Mouse (Mus musculus) inflammation-experienced regulatory T-cells, adult 6 months (primary cell): ENCODE results near the gene Sav1. TPM values are rescaled to one million over a fixed set of nuclear protein-coding genes. Genes with fewer than 3 reads are reported as not detected.
A peak's percentile ranks its signal among the peaks of the same experiment; 100 is the strongest.

Experiments
- ATAC-seq: one replicate; pipeline ENCODE4 v1.8.0; 2017
- polyA plus RNA-seq, 3 experiments: library from polyadenylated mRNA; unstranded; fragments of 100-300 nt; shearing (Covaris generic); gene quantifications; one replicate each; pipeline ENCODE4 v1.2.1; 2017

Sav1 gene
- 1 to 10 TPM; 2.9 to 3.5 (median 3.3) TPM for polyA plus RNA-seq

DNA sequence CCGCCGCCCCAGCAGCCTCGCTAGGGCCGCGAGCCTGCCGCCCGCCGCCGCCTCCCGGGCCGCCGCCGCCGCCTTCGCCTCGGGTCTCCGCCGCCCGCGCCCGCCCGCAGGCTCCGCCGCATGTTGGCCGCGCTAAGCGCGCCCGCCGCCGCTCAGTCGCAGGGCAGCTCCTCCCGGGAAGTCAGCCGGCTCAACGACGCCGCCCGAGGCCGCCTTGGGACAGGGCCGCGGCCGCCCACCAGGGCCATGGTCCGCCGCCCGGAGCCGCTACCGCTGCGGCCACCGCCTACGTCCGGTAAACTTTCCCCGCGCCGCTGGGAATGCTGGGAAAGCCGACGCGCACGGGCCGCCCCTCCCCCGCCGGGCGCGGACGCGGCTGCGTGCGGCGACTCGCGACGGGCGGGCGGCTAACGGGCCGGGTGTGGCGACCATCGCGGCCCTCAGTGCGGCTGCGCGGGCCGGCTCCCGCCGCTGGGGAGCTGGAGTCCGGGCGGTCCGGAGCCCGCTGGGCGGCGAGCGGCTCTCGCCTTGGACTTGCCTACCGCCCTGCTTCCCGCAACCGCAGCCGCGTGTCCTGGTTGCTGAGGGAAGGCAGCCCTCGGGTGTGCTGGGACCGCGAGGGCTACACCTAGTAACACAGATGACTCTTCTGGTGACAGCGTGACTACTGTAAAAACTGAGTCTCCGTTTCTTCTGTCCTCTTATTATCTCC is at the start of gene Sav1:
Gene Sav1, minus strand, starts transcription at position 217 of the 712 bp plus-strand sequence.
- peak; percentile 63 for ATAC-seq

DNA sequence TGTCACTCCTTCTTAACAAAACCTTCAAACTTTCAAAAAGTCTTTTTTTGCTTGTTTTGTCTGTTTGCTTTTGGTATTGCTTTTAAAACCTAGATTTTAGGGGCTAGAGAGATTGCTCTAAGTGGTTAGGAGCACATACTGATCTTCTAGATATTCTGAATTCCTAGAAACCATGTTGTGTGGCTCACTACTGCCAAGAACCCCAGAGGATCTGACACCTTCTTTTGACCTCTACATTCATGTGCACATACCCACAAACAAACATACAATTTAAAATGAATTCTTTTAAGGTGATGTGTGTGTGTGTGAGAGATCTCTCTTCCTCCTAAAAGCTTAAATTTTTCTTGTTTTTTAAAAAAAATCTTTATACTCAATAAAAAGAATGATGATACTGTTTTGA is 39.4 kb upstream of the Sav1 start:
- no peak for ATAC-seq

DNA sequence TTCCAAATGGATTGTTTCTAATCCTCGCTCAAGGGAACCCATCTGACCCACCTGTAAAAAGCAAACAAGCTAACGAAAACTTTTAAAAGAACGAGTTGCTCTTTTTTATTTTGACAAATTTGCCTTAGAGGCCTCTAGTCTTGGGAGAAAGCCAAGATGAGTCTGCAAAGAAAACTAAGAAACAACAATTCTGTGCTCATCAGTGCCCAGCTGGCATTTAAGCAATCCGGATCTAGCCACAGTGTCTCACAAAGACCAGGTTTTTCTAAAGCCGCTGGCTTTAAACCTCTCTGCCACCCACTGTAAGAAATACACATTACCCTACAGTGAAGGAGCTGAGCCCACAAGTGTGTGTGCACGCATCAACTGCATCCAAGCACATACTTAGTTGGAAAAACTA is 38.6 kb upstream of the Sav1 start:
- ATAC-seq, result no peak

DNA sequence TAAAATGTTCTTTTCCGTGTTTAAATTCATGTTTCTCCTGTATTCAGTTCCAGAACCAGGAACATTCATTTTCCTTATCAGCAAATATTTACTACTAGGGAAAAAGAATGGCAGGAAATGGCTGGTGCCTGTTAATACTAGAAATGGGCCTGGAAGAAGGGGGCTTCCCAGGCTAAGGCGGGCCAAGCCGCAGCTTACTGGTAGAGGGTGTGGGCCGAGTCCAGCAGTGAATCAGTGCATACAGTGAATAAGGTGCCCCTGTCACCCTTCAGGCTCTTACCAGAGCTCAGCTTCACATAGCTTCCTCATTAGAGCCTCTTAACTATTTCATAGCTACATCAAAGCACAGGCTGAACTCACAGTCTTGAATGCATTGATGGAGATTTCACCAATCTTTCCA is 36.8 kb upstream of the Sav1 start:
- no peak for ATAC-seq

DNA sequence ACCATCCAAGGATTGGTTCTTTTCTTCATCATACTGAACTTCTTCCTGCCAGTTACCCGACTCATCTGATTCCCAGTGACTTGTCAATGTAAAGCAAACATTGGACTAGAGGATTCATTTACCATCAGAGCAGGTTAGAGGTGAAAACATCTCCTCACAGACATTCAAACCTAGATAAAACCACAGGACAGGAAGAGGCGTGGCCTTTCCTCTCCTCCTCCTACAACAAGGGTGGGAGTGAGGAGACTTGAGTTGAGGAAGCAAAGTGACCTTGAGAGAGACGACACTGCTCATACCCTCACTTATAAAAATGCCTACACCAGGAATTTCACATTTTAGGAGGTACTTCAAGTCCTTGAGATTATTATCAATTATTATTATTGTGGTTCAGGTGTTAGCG is 31.4 kb upstream of the Sav1 start:
- peak; percentile 98 for ATAC-seq

DNA sequence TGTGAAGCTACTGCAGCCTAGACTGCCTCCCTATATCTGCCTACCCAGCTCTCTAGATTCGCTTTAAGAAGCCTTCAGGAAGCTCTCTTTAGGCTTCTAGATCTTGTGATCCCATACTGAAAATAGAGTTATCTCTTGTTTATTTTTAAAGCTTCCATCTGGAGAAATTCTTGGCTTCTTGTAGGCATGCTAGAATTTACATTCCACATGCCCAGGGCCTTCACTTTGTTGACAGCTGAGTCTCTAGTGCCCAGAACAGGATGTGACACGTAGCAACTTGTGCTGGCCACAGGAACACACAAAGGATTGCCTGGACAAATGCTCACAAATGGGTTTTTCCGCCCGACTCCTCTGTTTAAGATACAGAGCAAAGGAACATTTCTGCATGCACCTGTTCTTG is 29.1 kb upstream of the Sav1 start:
- ATAC-seq, result no peak

DNA sequence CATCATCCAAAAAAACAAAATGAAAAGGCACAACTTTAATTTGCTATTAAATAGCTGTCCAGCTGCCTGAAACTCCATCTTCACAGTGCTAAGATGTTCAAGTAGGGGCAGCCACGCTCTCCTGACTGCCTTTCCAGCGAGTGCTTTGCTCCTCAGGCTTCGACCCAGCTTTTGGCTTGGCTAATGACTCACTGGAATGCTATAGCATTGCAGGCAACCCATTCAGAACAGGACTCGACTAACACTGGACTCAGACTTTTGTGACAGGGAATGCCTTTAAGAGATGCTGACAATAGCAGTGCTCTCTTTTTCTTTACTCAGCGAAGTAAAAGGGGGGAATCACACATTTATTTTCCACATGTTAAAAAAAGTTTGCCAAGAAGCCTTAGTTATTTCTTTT is 24.9 kb upstream of the Sav1 start:
- no peak for ATAC-seq

DNA sequence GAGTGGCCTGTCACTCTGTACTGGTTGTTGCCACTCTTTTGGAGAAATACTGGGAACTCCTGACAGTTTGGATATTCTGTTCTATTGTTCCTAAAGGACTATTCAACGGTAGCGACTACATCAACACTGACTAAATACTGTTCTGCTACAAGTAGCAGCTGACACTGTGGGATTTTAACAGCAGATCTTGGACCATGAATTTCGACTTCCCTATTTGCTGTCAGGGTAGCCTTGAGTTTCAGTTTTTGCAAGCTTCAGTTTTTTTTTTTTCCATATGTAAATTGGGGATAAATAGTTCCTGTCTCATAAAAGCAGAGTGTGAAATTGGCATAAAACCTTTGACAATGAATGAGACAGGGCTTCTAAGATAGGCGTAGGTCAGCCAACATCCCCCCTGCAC is 23.6 kb upstream of the Sav1 start:
- ATAC-seq, result no peak

DNA sequence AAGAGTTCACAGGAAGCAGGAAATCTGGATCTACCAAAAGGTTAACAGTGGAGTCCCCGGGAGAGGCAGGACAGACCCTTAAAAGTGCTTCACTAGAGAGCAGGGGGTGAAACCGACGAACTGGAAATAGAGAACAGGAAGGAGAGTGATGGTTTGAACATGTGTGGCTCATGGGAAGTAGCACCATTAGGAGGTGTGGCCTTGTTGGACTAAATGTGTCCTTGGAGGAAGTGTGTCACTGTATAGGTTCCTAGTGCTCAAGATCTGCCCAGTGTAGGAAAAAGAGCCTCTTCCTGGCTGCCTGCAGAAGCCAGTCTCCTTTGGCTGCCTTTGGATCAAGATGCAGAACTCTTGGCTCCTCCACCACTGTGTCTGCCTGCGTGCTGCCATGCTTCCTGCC is 18.3 kb upstream of the Sav1 start:
- ATAC-seq, result no peak

DNA sequence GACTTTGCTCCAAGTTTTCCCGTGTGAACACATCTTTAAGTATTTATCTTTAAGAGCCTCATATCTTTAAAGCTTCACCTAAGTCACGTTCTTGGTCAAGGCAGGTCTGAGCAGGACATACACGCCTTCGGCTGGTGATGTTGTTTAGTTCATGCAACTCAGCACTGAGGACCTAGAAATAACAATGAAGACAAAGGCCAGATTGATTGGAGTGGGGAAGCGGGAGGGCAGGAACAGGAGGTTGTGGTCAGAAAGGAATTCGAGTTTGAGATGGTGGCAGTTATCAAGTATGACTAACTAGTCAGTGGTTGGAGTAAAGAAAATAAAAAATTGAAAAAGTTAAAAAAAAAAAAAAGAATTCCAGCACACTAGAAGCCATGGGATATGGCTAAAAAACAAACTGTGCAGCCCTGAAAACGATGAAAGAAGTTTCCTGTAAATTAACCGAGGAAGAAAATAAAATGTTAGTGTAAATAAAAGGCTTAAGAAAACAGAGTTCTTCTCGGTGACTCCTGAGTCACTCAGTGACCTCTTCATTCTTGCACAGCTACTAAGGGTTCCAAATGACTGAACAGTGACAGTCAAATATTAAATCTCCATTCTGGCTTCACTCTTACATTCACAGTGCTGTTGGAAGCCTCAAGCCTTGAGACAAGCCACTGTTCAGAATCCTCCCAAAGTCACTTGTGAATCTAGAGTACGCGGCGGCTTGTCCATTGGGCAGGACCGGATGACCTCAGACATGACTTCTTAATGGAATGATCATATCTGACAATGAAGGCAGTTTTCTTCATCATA is 11.6 kb upstream of the Sav1 start:
- ATAC-seq, result no peak

DNA sequence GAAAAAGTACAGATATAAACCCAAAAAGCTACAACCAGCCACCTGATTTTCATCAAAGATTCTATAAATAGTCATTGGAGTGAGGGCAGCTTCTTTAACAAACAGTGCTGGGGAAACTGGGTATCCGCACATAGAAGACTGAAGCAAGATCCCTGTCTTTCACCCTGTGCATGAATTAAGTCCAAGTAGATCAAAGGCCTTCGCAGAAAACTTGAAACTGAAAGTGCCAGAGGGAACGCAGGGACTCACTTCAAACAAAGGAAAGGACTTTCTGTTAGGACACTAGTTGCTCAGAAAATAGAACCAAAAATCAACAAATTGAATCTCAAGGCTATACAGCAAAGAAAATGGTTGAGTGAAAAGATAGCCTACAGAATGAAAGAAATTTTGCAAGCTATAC is 8.6 kb upstream of the Sav1 start:
- ATAC-seq, result no peak

DNA sequence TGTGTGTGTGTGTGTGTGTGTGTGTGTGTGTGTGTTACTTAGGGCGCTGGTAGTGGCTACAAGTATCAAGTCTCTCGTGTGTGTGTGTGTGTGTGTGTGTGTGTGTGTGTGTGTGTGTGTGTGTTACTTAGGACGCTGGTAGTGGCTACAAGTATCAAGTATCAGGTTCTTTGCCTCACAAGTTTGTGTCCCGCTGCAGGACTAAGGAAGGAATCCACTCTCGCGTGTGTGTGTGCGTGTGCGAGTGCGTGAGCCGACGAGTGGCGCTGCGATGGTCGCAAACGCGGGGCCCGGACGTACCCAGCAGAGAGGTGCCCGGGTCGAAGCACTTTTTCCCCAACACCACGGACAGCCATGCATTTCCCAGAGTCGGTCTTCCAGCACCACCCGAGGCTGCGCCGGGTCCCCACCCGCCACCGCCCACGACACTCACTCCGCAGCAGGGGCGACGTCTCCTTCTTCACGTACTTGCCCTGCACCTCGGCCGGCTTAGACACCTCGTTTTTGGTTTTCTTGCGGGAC is 500 bp downstream of the Sav1 start:
- ATAC-seq, result peak; percentile 33

DNA sequence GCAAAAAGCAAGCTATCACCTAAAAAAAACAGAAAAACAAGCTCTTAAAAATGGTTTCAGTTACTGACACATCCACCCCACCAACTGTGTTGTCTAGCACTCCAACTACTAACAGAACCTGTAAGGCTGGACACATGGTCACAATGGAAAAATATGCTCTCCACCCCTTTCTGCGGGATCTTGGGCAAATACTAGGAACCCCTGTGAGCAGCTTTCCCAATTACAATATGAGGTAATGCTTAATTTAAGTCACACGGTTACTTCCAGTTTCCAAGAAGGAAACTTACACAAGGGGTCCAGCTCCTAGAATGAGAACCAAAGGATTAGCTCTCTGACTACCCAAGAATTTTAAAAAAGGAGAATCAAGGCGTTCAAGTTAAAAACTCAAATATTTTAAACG is 1.3 kb downstream of the Sav1 start:
- ATAC-seq, result no peak

DNA sequence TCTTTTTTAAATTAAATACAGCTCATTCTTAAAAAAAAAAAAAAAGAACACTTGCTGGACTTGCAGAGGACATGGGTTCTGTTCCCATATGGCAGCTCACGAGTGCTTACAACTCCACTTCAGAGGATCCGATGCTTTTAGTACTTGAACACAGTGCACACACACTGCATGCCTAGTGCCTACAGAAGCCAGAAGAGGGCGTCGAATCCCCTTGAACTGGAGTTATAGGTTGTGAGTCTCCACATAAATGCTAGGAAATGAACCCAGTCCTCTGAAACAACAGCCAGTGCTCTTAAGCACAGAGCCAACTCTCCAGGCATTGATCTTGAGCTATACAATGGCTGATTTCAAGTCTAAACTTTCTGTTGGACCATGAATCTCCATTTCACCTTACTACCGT is 3.9 kb downstream of the Sav1 start:
- ATAC-seq, result no peak

DNA sequence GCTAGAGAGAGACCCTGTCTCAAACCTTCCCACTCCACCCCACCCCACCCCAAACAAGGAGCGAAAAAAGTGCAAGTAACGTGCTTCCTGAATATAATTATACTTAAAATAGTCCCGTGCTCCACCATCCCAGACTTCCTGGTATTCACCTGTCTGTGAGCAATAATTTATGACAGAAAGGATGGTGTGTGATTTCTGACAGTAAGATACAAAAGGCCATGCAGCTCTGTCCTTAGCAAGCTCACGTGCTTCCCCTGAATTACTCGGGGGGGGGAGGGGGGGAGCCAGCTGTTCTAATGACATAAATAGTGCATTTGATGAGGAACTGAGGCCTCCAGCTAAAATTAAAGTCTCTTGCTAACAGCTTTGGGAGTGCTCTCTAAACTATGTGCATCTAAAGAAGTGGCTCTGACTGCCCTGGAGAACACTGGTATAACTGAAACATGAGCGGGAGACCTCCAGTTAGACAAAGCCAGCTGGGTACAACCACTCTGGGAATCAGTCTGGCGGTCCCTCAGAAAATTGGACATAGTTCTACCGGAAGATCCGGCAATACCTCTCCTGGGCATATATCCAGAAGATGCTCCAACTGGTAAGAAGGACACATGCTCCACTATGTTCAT is 9.3 kb downstream of the Sav1 start:
- peak; percentile 7 for ATAC-seq

DNA sequence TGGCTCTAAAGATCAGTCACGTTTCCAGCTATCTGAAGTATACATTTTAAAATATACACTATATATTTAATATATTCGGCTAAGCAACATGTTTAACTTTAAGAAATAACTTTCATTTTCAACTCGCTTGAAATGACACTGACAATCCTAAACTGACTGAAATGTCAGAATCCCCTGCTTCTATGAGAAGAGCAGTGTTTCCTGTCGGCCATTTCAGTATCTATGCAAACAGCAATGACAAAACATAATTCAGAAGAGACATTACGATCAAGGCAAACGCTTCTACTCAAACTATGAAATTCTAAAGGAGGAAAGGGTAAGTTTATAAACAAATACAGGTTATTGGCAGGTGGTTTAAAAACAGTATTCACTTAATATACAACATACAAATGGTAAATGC is 10.1 kb downstream of the Sav1 start:
- ATAC-seq, result peak; percentile 76

DNA sequence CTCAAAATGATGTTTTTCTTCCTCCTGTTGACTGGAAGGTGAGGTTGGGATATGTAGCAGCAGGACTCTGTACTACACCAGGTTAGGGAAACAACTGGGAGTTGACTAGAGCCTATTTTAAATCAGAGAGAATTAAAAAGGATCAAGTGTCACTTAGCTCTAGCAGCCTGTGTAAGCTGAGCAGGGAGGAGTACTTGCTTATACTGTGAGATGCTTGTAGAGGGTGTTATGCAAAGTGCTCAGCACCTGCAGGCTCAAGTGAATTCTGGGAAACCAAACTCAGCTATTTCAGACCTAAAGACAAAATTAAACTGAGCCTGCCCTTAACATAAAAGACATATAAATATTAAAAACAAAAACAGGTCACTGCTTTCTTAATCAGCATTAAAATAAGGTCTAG is 13.1 kb downstream of the Sav1 start:
- no peak for ATAC-seq

DNA sequence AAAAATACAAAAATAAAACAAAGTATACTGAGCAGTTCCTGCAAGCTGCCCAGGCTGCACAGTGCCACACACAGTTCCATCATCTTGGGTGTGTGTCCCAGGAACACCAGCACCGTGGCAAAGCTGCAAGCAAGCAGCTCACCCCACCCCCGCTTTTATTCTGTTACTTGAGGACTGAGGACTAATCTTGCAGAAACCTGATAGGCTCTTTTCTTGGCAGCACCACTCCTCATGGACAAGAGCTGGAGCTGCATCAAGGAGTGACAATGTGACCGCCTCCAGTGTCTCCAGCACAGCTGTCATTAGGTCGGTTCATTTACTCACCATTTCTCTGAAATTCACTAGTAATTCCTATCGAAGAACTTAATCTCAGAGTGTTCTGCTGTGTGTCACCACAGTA is 18.6 kb downstream of the Sav1 start:
- ATAC-seq, result no peak

DNA sequence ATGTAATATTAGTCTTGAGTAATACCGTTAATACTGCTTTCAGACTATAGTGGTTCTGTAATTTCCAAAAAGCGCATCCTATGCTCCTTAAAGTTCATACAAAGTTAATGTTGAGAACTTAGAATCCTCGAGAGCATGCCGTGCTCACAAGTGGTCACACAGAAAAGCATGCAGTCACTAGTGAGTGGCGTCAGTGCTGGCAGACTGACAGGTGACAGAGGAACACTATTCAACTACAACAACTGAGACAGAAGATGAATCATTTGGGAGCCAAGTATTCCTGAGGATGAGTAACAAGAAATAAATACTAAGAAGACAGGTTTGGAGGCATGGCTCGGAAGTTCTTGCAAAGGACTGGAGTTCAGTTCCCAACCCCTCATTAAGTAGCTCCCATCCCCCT is 19.7 kb downstream of the Sav1 start:
- ATAC-seq, result no peak

DNA sequence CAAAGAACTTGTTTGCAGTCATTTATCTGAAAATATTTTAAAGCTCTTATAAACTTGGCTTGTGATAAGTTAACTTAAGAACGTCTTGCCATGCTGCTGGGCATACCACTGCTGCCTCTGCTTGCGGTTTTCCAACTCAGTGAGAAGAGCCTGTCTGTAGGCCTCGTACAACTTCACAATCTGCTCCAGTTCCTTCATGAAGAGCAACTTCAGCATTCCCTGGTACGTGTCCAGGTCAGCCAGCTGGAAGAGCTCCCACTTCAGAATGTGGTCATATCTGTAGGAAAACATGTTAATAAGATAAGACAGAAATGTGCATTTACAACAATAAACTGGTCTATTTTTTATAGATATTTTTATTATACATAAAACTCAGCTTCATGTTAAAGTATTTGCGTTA is 20.7 kb downstream of the Sav1 start:
- no peak for ATAC-seq

DNA sequence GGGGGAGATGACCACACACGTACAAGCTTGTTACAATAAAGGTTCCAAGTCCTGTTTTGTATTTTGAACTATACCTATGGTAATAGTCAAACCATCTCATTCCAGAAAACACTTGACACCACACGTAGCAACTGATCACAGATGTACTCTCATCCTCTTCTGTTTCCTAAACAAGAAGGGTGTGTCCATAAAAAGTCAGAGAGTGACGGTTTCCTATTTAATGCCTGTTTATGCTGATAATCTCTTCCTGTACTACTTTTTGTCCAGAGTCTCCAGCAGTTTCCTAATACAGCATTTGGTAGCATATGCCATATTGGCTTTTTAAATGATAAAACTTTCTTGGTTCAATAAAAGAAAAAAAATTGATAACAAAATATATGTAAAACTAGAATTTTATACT is 21.2 kb downstream of the Sav1 start:
- no peak for ATAC-seq

DNA sequence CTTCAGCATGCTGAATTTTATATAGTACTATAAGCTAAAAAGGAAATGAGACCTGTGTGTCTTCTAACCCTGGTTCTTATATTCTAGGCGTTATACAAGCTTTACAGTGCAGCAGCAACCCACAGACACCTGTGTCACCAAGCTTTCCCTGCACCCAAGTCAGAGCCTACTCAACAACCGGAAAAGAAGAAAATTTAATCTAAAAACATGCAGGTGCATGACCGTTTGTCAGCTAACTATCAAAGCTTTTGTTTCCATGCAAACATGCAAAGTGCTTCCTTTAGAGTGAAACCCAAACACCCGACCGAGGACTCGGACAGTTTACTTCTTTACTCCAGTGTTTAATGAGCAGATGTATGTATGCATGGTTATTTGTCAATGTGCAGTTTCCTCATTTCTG is 23.7 kb downstream of the Sav1 start:
- no peak for ATAC-seq

DNA sequence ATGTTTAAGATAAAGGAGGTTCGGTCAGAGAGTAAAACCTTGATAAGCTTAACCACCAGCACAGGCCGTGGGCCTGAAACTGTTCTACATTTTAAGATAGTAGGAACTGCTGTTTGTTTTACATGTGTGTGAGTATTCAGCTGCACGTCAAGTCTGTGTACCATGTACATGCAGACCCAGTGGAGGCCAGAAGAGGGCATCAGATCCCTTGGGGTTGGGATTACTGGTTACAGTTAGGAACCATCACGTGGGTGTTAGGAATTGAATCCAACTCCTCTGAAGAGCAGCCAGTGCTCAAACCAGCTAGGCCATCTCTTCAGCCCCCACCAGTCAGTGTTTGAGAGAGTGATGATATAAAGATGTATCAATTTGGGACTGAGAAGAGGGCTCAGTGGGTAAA is 24.3 kb downstream of the Sav1 start:
- peak; percentile 73 for ATAC-seq

DNA sequence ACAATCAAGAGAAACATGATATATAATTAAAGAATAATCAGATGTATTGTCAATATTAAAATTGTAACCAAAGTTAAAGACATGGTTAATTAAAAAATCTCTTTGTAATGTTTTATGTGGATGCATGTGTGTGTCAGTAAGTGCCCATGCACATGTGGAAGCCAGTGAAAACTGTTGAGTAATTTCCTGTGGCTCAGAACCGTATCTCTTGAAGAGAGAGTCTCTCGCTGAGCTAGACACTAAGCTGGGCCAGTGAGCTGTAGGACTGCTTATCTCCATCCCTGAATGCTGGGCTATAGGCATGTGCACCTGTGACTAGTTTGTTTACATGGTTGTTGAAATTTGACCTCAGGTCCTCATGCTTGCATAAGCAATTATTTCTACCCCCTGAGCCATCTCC is 29.4 kb downstream of the Sav1 start:
- ATAC-seq, result no peak
